9 mouse cellular contexts compared by ENCODE assay signal in genomic region chr14:61112404-61112803, GRCm38 (mm10). TPM values are rescaled to one million over a fixed set of nuclear protein-coding genes. Genes with fewer than 3 reads are reported as not detected.
DNase-seq lines count a peak whose midpoint lies in the region; ATAC-seq and TF ChIP-seq lines count a peak whose summit lies in the region.
"Had no signal": no experiment of that assay in that cellular context is flagged by ENCODE, and none has a peak within 500 bp of the region (broad histone marks: within the 10 kb centered on the region; RNA-seq: fewer than 3 reads in every experiment).

No protein-coding gene starts in this region.

- H3K4me2 ChIP-seq in kidney, postnatal 0 days (ENCODE audit: low read length): no peak overlapping the region
- no peak overlapping the region for H3K4me2 ChIP-seq in liver, embryonic 11.5 days
- no peak overlapping the region for H3K4me2 ChIP-seq in neural tube, embryonic 14.5 days (ENCODE audit: low read depth, low read length)

- H3K27ac ChIP-seq in kidney, postnatal 0 days: no peak overlapping the region
- no peak overlapping the region for H3K27ac ChIP-seq in liver, embryonic 11.5 days (ENCODE audit: low read depth, low read length)
- H3K27ac ChIP-seq in neural tube, embryonic 14.5 days (ENCODE audit: low read depth, low read length): no peak overlapping the region
- H3K27ac ChIP-seq in testis, adult 2 months (ENCODE audit: control insufficient read depth, insufficient read depth, low read depth, low read length): no peak overlapping the region

- peak; percentile 2 to 11 for DNase-seq in monocyte, adult 2 months (ENCODE audit: low read depth in 1 of 2, low spot score in 2 of 2)
- DNase-seq in cerebellum, postnatal 25 days: peak; percentile 86 to 91
- peak; percentile 81 to 82 for DNase-seq in frontal cortex, postnatal 36 days (ENCODE audit: low spot score in 2 of 2)
- DNase-seq in kidney, postnatal 0 days (ENCODE audit: low spot score): peak; percentile 89
- DNase-seq in liver, embryonic 11.5 days (ENCODE audit: low spot score): peak; percentile 58

- H3K9me3 ChIP-seq in kidney, postnatal 0 days (replicated peaks; ENCODE audit: low read length): no peaks in the 10 kb centered on the region
- no peaks in the 10 kb centered on the region for H3K9me3 ChIP-seq in liver, embryonic 11.5 days (ENCODE audit: control insufficient read depth, low read length)
- no peaks in the 10 kb centered on the region for H3K9me3 ChIP-seq in neural tube, embryonic 14.5 days (ENCODE audit: control insufficient read depth, low read length)

- no peaks in the 10 kb centered on the region for H3K4me1 ChIP-seq in kidney, postnatal 0 days (replicated peaks; ENCODE audit: insufficient read depth, low read length)
- no peaks in the 10 kb centered on the region for H3K4me1 ChIP-seq in liver, embryonic 11.5 days (replicated peaks; ENCODE audit: control insufficient read depth, insufficient read depth, low read length)
- H3K4me1 ChIP-seq in neural tube, embryonic 14.5 days (ENCODE audit: control insufficient read depth, insufficient read depth, low read length): no peaks in the 10 kb centered on the region
- H3K4me1 ChIP-seq in testis, adult 2 months (ENCODE audit: control insufficient read depth, insufficient read depth, low read length): peaks cover 3% of the 10 kb centered on the region; the same call in 1 of the 2 replicates

- TF ChIP-seq CTCF in kidney, postnatal 0 days (IDR thresholded peaks at IDR 0.05; ENCODE audit: low read depth): peak; percentile 89
- TF ChIP-seq CTCF in testis, adult 2 months (IDR thresholded peaks at IDR 0.05; ENCODE audit: control insufficient read depth, insufficient read depth, insufficient replicate concordance, low read depth, low read length): peak; percentile 76; the same call in 1 of the 2 replicates

- H3K36me3 ChIP-seq in kidney, postnatal 0 days (ENCODE audit: insufficient read depth, low read length): no peaks in the 10 kb centered on the region
- no peaks in the 10 kb centered on the region for H3K36me3 ChIP-seq in liver, embryonic 11.5 days (ENCODE audit: control insufficient read depth, insufficient read depth, low read length)
- no peaks in the 10 kb centered on the region for H3K36me3 ChIP-seq in neural tube, embryonic 14.5 days (ENCODE audit: control insufficient read depth, insufficient read depth, low read length)
- H3K36me3 ChIP-seq in testis, adult 2 months (ENCODE audit: control insufficient read depth, insufficient read depth, low read length): no peaks in the 10 kb centered on the region

- H3K9ac ChIP-seq in kidney, postnatal 0 days (ENCODE audit: low read depth, low read length): no peak overlapping the region
- no peak overlapping the region for H3K9ac ChIP-seq in liver, embryonic 11.5 days (ENCODE audit: low read depth, low read length)
- H3K9ac ChIP-seq in neural tube, embryonic 14.5 days (replicated peaks; ENCODE audit: low read depth, low read length): no peak overlapping the region

- no peak overlapping the region for H3K4me3 ChIP-seq in kidney, postnatal 0 days (replicated peaks; ENCODE audit: low read depth, low read length)
- no peak overlapping the region for H3K4me3 ChIP-seq in liver, embryonic 11.5 days (ENCODE audit: low read depth, low read length)
- no peak overlapping the region for H3K4me3 ChIP-seq in neural tube, embryonic 14.5 days (ENCODE audit: low read depth, low read length)
- H3K4me3 ChIP-seq in testis, adult 2 months (ENCODE audit: control insufficient read depth, low read depth, low read length): no peak overlapping the region
- H3K4me3 ChIP-seq: erythroblast, embryonic 14.5 days had no signal

- no peak for ATAC-seq in monocyte, adult 5-6 weeks (replicated peaks; ENCODE audit: insufficient number of reproducible peaks, low FRiP score, low TSS enrichment, poor library complexity, severe bottlenecking)
- ATAC-seq in kidney, postnatal 0 days (replicated peaks; ENCODE audit: low FRiP score, low read depth): no peak
- ATAC-seq in liver, embryonic 11.5 days (replicated peaks; ENCODE audit: low FRiP score): no peak
- peak; percentile 83 for ATAC-seq in neural tube, embryonic 14.5 days (ENCODE audit: low read depth)

- no peak for TF ChIP-seq POLR2A in testis, adult 2 months (IDR thresholded peaks at IDR 0.05; ENCODE audit: control insufficient read depth, low read depth, low read length)

- H3K27me3 ChIP-seq in kidney, postnatal 0 days (ENCODE audit: insufficient read depth, low read length): no peaks in the 10 kb centered on the region
- H3K27me3 ChIP-seq in liver, embryonic 11.5 days (replicated peaks; ENCODE audit: control insufficient read depth, insufficient read depth, low read length): no peaks in the 10 kb centered on the region
- no peaks in the 10 kb centered on the region for H3K27me3 ChIP-seq in neural tube, embryonic 14.5 days (ENCODE audit: control insufficient read depth, insufficient read depth, low read length)
- H3K27me3 ChIP-seq in testis, adult 2 months (ENCODE audit: control insufficient read depth, insufficient read depth, low read length): no peaks in the 10 kb centered on the region

- 4% methylated on average over 11 of the region's 11 CpGs for WGBS in kidney, postnatal 0 days
- 6% methylated on average over 11 of the region's 11 CpGs for WGBS in liver, embryonic 11.5 days
- 2% methylated on average over 11 of the region's 11 CpGs for WGBS in neural tube, embryonic 14.5 days

RNA-seq across cellular contexts. Expression of gene Sacs, which starts 25.9 kb away (rescaled TPM):
- total RNA-seq in monocyte, adult 5-6 weeks (2017): 9.8 to 15.8 TPM (median 10.3 TPM) in 3 replicates
- 1.2 TPM in 2 replicates for polyA plus RNA-seq in kidney, postnatal 0 days (2015; fragmentation: Nextera tagmentation; extraction: Ambion mirVana)
- 3.4 and 3.5 TPM in 2 replicates for polyA plus RNA-seq in liver, embryonic 11.5 days (2014; fragmentation: Nextera tagmentation; extraction: Ambion mirVana)
- 12.9 and 19.5 TPM in 2 replicates for polyA plus RNA-seq in neural tube, embryonic 14.5 days (2014; fragmentation: Nextera tagmentation; extraction: Ambion mirVana)
- 1.1 and 1.3 TPM in 2 replicates for polyA plus RNA-seq in testis, adult 2 months (2012; rRNA removed)

Comparison
In these comparisons a context has a peak if more than half of its experiments do, and no peak if none do; other contexts are left out.
1. DNase-seq: peak in every context shown above with its lines; median percentile 89 in kidney, postnatal 0 days; 88 in cerebellum, postnatal 25 days; 82 in frontal cortex, postnatal 36 days; 58 in liver, embryonic 11.5 days; 6 in monocyte, adult 2 months.